Mouse (Mus musculus) myocyte (in vitro differentiated cells): Measurements from ENCODE around the gene Mmp24.

Experiments used
- CEBPB ChIP-seq: IDR thresholded peaks from 2 replicates; pipeline ENCODE4 v1.6.1; 2011; ENCODE audit warnings: mild to moderate bottlenecking, moderate library complexity; ENCODE audit not compliant: poor library complexity, insufficient read depth, severe bottlenecking
- E2F4 ChIP-seq: IDR thresholded peaks from one replicate; pipeline ENCODE4 v1.6.1; 2011; ENCODE audit warnings: mild to moderate bottlenecking, control low read depth, moderate library complexity; ENCODE audit not compliant: insufficient read depth
- MAX ChIP-seq: IDR thresholded peaks from one replicate; pipeline ENCODE4 v1.6.1; 2011; ENCODE audit warnings: low read depth, mild to moderate bottlenecking, control low read depth
- MYOD1 ChIP-seq, 3 experiments: IDR thresholded peaks; one replicate each; pipeline ENCODE4 v1.6.1; 2011; ENCODE audit warnings: control low read depth in 2 of 3, low read depth in 2 of 3, mild to moderate bottlenecking in 2 of 3, moderate library complexity in 1 of 3; ENCODE audit not compliant: insufficient read length in 2 of 3, control insufficient read depth in 1 of 3
- MYOG ChIP-seq, 3 experiments: IDR thresholded peaks; one replicate each; pipeline ENCODE4 v1.6.1; 2011; ENCODE audit warnings: control low read depth in 2 of 3, low read depth in 2 of 3, mild to moderate bottlenecking in 2 of 3; ENCODE audit not compliant: insufficient read length in 2 of 3, control insufficient read depth in 1 of 3, insufficient read depth in 1 of 3
- POLR2A ChIP-seq: IDR thresholded peaks from one replicate; pipeline ENCODE4 v1.6.1; 2011; ENCODE audit warnings: low read depth, mild to moderate bottlenecking, control low read depth, moderate library complexity; ENCODE audit not compliant: insufficient read length
- POLR2AphosphoS2 ChIP-seq: IDR thresholded peaks from one replicate; pipeline ENCODE4 v1.6.1; 2011; ENCODE audit warnings: low read depth, control low read depth; ENCODE audit not compliant: insufficient read length
- REST ChIP-seq: IDR thresholded peaks from one replicate; pipeline ENCODE4 v1.6.1; 2011; ENCODE audit warnings: mild to moderate bottlenecking, control low read depth, moderate library complexity; ENCODE audit not compliant: insufficient read depth, insufficient read length
- SRF ChIP-seq: IDR thresholded peaks from one replicate; pipeline ENCODE4 v1.6.1; 2011; ENCODE audit warnings: low read depth; ENCODE audit not compliant: control insufficient read depth, insufficient read length
- TCF12 ChIP-seq: IDR thresholded peaks from one replicate; pipeline ENCODE4 v1.6.1; 2011; ENCODE audit warnings: mild to moderate bottlenecking, control low read depth; ENCODE audit not compliant: poor library complexity, insufficient read depth, severe bottlenecking
- TCF3 ChIP-seq: IDR thresholded peaks from one replicate; pipeline ENCODE4 v1.6.1; 2011; ENCODE audit warnings: low read depth, control low read depth; ENCODE audit not compliant: insufficient read length
- USF1 ChIP-seq: IDR thresholded peaks from one replicate; pipeline ENCODE4 v1.6.1; 2011; ENCODE audit warnings: low read depth, mild to moderate bottlenecking, control low read depth, moderate library complexity

GRCm38 (mm10) chr2:155804053-155804452 is 28.9 kb downstream of the Mmp24 start:
- no peak for TF ChIP-seq POLR2AphosphoS2
- no peak for TF ChIP-seq MYOD1 (IDR thresholded peaks at IDR 0.05; ENCODE audit: control insufficient read depth in 1 of 3, insufficient read length in 2 of 3, low read depth in 2 of 3)
- no peak for TF ChIP-seq POLR2A
- no peak for TF ChIP-seq MAX
- TF ChIP-seq TCF12: no peak
- no peak for TF ChIP-seq REST
- TF ChIP-seq E2F4: no peak
- no peak for TF ChIP-seq SRF
- no peak for TF ChIP-seq USF1
- no peak for TF ChIP-seq CEBPB
- TF ChIP-seq MYOG (IDR thresholded peaks at IDR 0.05; ENCODE audit: control insufficient read depth in 1 of 3, insufficient read depth in 1 of 3, insufficient read length in 2 of 3, low read depth in 2 of 3): no peak
- no peak for TF ChIP-seq TCF3
